Mouse (Mus musculus) heart, embryonic 10.5 days (tissue): ENCODE data around the gene Hhat. TPM values are rescaled to one million over a fixed set of nuclear protein-coding genes. Genes with fewer than 3 reads are reported as not detected.

Source experiments
- DNase-seq: peaks from one replicate; pipeline ENCODE4 v3.0.0-alpha.2; 2017; ENCODE audit warnings: low spot score
- H3K27ac ChIP-seq: fragments of 300-500 bp; sonication (generic); 2 replicates; pipeline ENCODE4 v1.5.1; 2016; ENCODE audit warnings: mild to moderate bottlenecking
- H3K27me3 ChIP-seq: fragments of 300-500 bp; sonication (generic); 2 replicates; pipeline ENCODE4 v1.6.1; 2016; ENCODE audit warnings: mild to moderate bottlenecking; ENCODE audit not compliant: poor library complexity, insufficient read depth, severe bottlenecking
- H3K36me3 ChIP-seq: fragments of 300-500 bp; sonication (generic); 2 replicates; pipeline ENCODE4 v1.6.1; 2016; ENCODE audit warnings: mild to moderate bottlenecking, moderate library complexity
- H3K4me1 ChIP-seq: fragments of 300-500 bp; sonication (generic); 2 replicates; pipeline ENCODE4 v1.6.1; 2016; ENCODE audit warnings: mild to moderate bottlenecking
- H3K4me3 ChIP-seq: fragments of 300-500 bp; sonication (generic); 2 replicates; pipeline ENCODE4 v1.5.1; 2016; ENCODE audit warnings: mild to moderate bottlenecking, moderate library complexity
- H3K9me3 ChIP-seq: fragments of 300-500 bp; sonication (generic); 2 replicates; pipeline ENCODE4 v1.6.1; 2016; ENCODE audit warnings: mild to moderate bottlenecking, moderate library complexity
- WGBS: fragments of 180-500 bp; shearing (Covaris S2); methylation state at CpG from one replicate; pipeline ENCODE4 v1.1.7; 2016; 5-methylcytosine and 5-hydroxymethylcytosine counted together
- polyA plus RNA-seq: library from polyadenylated mRNA; unstranded; fragments of >200 nt; fragmentation: Nextera tagmentation; extraction: Ambion mirVana; gene quantifications from 2 replicates; pipeline ENCODE4 v1.2.1, GENCODE M21; 2016

Hhat gene
- polyA plus RNA-seq, 1 experiment from 2014 or later = 6.8 TPM

DNA sequence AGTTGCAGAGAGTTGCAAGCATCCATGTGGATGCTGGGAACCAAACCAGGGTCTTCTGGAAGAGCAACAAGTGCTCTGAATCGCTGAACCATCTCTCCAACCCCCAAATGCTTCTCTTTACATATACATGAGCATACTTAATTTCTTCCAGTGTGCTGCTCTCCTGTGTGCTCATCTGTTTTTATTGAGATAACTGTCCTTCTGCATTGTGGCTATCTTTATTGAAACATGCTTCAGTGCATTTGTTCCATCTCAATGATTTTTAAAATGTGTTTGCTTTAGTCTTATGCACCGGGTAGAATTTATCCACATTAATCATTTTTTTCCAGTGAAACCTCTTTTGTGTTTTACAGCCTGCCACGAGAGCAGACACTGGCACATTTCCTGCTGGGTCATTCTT, 177.5 kb downstream of the Hhat start:
- H3K4me3 ChIP-seq = no peak overlapping the region
- no peaks in the 10 kb centered on the region for H3K36me3 ChIP-seq
- H3K9me3 ChIP-seq = no peaks in the 10 kb centered on the region
- WGBS = 77% methylated on average over 3 of the region's 3 CpGs
- H3K4me1 ChIP-seq = no peaks in the 10 kb centered on the region
- H3K27ac ChIP-seq = no peak overlapping the region
- no peak for DNase-seq
- H3K27me3 ChIP-seq = no peaks in the 10 kb centered on the region

DNA sequence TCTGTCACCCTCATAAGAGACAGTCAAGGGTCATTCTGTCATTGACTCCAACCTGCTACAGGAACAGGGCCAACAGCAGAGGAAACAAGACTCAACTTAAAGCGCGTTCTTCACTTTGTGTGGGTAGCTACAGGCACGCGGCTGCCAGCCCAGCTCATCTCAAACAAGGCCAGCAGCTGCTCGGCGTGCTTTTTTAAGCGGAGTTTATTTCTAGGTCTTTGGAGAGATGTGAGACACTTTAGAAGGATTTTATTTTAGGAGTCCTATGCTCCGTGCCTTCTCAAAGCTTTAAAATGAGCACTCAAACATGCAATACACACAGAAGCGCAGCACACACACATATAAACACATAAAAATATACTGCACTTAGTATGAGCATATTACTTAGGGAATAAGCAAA, 183.6 kb downstream of the Hhat start:
- H3K9me3 ChIP-seq = no peaks in the 10 kb centered on the region
- no peaks in the 10 kb centered on the region for H3K27me3 ChIP-seq
- 76% methylated on average over 9 of the region's 9 CpGs for WGBS
- no peak overlapping the region for H3K27ac ChIP-seq
- H3K36me3 ChIP-seq = no peaks in the 10 kb centered on the region
- no peaks in the 10 kb centered on the region for H3K4me1 ChIP-seq
- DNase-seq = peak; percentile 48
- no peak overlapping the region for H3K4me3 ChIP-seq

DNA sequence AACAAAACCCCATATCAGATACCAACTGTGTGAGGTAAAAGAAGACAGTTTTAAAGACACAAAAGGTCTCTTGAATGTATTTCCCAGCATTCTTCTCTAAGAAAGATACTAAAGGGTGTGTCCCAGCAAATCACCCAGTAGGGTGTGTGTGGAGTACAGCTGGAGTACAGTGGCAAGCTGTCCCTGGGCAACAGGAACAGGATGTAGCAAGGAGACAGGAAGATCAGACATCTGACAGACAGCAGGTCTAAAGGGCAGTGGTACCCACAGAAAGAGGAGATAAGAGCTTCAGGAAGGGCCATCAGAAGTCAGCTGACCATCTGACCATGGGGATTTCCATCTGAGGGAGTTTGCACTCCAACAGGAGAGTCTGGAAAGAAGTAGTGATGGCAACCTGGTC, 185.7 kb downstream of the Hhat start:
- Histone ChIP-seq H3K4me3 (no peak overlapping the region), H3K4me1 (no peaks in the 10 kb centered on the region), H3K36me3 (no peaks in the 10 kb centered on the region), H3K9me3 (no peaks in the 10 kb centered on the region), H3K27me3 (no peaks in the 10 kb centered on the region), H3K27ac (no peak overlapping the region)
- peak; percentile 57 for DNase-seq

DNA sequence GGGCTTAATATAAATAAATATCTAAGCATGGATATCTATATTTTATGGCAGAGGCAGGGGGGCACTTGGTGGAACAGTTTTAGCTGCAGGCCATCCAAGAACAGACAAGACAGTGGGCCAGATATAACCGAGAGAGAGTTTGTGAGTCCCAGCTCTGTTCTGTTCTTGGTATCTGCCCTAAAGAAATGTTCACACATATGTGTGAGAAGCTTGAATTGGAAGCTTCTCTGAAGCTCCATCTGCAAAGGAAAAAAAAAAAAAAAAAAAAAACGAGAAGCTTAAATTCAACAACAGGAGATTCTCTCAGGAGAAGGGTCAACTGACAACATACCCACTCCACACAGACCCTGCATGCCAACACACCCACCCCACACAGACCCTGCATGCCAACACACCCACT, 188.1 kb downstream of the Hhat start:
- Histone ChIP-seq H3K4me1 (no peaks in the 10 kb centered on the region), H3K4me3 (no peak overlapping the region), H3K27me3 (no peaks in the 10 kb centered on the region), H3K27ac (no peak overlapping the region), H3K36me3 (no peaks in the 10 kb centered on the region), H3K9me3 (no peaks in the 10 kb centered on the region)
- no peak for DNase-seq
- 85% methylated on average over 1 of the region's 2 CpGs for WGBS

DNA sequence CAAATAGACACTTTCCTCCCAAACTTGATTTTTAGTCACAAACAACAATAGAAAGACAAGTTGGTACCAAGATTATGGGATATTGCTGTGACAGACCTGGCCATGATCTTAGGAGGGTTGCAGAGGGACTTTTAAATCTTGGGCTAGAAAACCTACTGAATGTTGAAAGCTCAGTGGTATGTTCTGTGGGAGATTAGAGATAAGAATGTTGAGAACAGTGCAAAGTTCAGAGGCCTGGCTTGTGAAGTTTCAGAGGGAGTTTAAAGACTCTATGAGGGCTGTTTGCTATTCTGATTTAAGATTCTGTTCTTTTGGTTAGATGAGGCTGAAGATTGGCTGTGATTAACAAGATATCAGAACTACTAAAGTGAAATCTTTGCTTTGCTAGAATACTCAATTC, 206.3 kb downstream of the Hhat start:
- no peak for DNase-seq
- H3K9me3 ChIP-seq = no peaks in the 10 kb centered on the region; the same call in 1 of the 2 replicates
- no peaks in the 10 kb centered on the region for H3K27me3 ChIP-seq
- H3K27ac ChIP-seq = no peak overlapping the region
- H3K4me1 ChIP-seq = no peaks in the 10 kb centered on the region
- no peak overlapping the region for H3K4me3 ChIP-seq
- no peaks in the 10 kb centered on the region for H3K36me3 ChIP-seq

DNA sequence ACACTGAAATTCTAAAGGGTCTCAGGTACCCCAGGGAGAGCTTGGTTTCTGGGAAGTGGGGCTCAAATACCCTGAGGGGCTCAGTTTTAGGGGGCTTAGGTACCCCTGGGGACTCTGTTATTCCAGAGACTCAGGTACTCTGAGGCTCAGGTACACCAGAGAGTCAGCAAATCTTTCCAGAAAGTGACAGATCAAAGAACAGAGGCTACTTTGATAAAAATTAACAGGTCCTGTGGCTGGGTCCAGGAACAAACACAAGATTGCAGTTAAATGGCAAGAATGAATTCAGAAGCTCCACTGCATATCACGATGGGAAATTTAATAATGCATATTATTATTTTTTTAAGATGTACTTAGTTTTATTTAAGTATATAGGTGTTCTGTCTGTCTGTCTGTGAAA, 211.7 kb downstream of the Hhat start:
- Histone ChIP-seq H3K36me3 (no peaks in the 10 kb centered on the region), H3K4me1 (no peaks in the 10 kb centered on the region), H3K27me3 (no peaks in the 10 kb centered on the region), H3K27ac (no peak overlapping the region), H3K4me3 (no peak overlapping the region), H3K9me3 (no peaks in the 10 kb centered on the region)
- peak; percentile 20 for DNase-seq
- WGBS = 85% methylated on average over 1 of the region's 1 CpGs

DNA sequence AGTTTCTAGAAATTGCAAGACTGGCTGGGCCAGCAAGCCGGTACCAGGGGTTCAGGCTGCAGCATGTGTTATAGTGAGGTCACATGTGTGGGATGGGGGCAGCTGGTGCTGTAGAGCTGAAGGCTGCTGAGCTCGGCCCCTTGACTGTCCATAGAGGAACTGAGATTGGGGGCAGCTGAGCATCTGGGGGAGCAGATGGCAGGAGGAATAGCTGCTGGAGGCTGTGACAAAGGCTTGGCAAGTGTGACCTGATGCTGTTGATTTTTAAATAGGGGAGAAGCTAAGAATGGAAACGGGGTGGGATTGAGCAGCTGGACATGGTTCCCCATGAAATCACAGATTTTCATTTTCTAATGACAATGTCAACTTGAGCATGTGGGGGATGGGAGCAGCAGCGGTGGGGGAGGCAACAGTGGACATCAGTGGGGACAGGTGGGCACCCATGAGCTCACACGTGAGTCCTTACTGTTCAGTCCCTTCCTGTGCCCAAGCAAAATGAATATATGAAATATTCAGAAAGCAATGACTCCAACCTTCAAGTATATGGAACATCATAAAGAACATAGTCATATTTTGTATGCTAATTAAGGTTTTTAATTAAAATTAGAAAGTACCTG, 212.9 kb downstream of the Hhat start:
- Histone ChIP-seq H3K9me3 (no peaks in the 10 kb centered on the region), H3K27me3 (no peaks in the 10 kb centered on the region), H3K27ac (no peak overlapping the region), H3K4me3 (no peak overlapping the region), H3K36me3 (no peaks in the 10 kb centered on the region), H3K4me1 (no peaks in the 10 kb centered on the region)
- peak; percentile 41 for DNase-seq
- WGBS = 70% methylated on average over 5 of the region's 5 CpGs

DNA sequence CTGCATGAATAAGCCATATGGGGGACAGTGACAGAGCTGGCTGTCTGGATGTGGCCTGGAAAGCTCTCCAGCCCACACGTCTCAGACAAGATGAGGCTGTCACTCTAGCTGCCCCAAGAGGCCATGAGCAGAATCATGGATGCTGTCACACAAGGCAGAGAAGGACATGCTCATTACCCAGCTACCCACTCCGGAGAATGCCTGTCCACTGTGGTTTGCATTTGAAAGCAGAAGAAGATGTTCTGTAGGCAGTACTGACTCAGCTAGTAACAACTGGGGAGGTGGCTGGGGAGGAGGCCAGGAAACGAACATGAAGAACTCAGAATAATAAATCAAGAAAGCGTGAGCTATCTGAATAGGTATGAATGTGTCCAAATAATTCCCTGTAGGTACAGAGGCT, 215.5 kb downstream of the Hhat start:
- Histone ChIP-seq H3K4me1 (no peaks in the 10 kb centered on the region), H3K27ac (no peak overlapping the region), H3K27me3 (no peaks in the 10 kb centered on the region), H3K9me3 (no peaks in the 10 kb centered on the region), H3K36me3 (0 out of 2 replicates have a peak, but pooled peaks cover 3% of the 10 kb centered on the region), H3K4me3 (no peak overlapping the region)
- peak; percentile 74 for DNase-seq
- 70% methylated on average over 4 of the region's 4 CpGs for WGBS

DNA sequence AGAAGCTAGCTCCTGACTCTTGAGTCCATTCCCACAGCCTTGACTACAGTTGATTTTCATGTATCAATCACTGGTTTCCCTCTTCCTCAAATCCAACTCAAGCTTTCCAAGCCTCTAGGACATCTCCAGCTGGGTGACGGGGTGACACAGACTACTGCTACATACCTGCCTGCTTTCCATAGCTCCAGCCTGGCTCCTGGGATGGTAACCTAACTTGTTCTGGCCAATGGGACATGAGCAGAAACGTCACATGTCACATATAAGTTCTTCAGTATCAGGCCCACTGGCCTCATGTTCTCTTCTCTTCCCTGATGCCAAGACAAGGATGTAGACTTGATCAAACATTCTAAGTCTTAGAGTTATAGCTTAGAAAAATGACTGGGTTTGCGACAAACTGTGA, 220.5 kb downstream of the Hhat start:
- 82% methylated on average over 3 of the region's 3 CpGs for WGBS
- DNase-seq = peak; percentile 59
- H3K9me3 ChIP-seq = no peaks in the 10 kb centered on the region
- H3K4me1 ChIP-seq = no peaks in the 10 kb centered on the region
- H3K27me3 ChIP-seq = no peaks in the 10 kb centered on the region
- no peak overlapping the region for H3K27ac ChIP-seq
- no peak overlapping the region for H3K4me3 ChIP-seq
- 0 out of 2 replicates have a peak, but pooled peaks cover 3% of the 10 kb centered on the region for H3K36me3 ChIP-seq

DNA sequence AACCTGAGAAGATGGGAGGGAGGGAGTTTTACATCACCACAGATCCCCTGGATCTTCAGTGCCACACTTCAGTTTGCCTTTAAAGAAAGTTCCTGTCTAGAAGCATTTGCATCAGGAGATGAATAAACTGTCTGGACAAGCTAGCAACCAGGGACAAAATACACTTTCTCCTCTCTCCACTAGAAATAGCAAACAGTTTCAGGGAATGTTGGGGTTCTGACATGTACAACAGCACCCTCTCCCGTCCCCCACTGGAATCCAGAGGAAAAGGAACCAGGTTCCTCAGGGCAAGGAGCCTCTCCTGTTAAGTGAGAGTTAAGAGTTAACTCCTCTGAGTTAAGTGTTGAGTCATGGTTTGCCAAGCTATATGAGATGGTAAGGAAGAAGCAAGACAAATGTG, 224.2 kb downstream of the Hhat start:
- Histone ChIP-seq H3K27me3 (no peaks in the 10 kb centered on the region), H3K4me1 (peaks cover 6% of the 10 kb centered on the region), H3K4me3 (no peak overlapping the region), H3K9me3 (no peaks in the 10 kb centered on the region), H3K27ac (no peak overlapping the region), H3K36me3 (no peaks in the 10 kb centered on the region)
- 25% methylated on average over 1 of the region's 1 CpGs for WGBS
- peak; percentile 39 for DNase-seq

DNA sequence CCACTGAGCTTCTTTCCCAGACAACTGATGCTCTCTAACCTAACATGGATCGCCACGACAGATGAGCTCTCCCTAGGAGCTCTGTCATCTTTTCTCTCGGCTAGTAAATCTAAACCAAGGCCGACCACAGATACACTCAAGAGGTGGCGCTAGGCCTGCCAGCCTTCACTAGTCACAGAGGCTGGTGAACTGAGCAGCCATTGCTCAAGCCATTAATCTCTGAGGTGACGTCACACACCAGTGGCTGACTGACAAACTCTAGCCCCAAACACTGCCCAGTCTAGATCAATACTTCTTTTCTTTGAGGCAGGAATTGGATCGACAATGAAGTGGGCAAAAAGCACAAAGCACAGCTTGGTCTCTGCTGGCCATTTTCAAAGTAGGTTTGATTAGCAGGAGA, 226.1 kb downstream of the Hhat start:
- no peaks in the 10 kb centered on the region for H3K36me3 ChIP-seq
- peak; percentile 64 for DNase-seq
- 77% methylated on average over 7 of the region's 7 CpGs for WGBS
- H3K27ac ChIP-seq = no peak overlapping the region
- H3K27me3 ChIP-seq = no peaks in the 10 kb centered on the region
- no peaks in the 10 kb centered on the region for H3K9me3 ChIP-seq
- H3K4me3 ChIP-seq = no peak overlapping the region
- H3K4me1 ChIP-seq = peaks cover 6% of the 10 kb centered on the region

DNA sequence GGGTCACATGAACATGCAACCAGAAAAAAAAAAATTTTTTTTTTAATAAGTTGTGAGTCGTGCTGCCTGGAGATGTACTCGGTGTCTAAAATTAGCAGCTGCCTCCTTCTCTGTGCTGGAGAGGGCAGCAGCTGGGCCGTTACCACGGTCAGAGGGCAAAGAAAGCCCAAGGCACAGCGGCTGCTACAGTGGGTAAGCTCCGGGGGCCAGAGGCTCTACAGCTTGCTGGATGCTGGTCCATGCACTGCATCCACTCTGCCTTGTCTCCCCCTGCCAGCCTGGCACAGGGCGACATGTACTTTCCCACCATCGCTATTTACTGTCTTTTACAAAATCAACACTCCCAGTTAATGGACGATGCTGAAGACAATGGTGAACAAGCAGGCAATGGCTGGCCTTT, 226.9 kb downstream of the Hhat start:
- no peaks in the 10 kb centered on the region for H3K36me3 ChIP-seq
- no peak overlapping the region for H3K4me3 ChIP-seq
- peaks cover 6% of the 10 kb centered on the region for H3K4me1 ChIP-seq
- no peaks in the 10 kb centered on the region for H3K27me3 ChIP-seq
- WGBS = 60% methylated on average over 9 of the region's 9 CpGs
- no peaks in the 10 kb centered on the region for H3K9me3 ChIP-seq
- H3K27ac ChIP-seq = no peak overlapping the region
- peak; percentile 61 for DNase-seq

DNA sequence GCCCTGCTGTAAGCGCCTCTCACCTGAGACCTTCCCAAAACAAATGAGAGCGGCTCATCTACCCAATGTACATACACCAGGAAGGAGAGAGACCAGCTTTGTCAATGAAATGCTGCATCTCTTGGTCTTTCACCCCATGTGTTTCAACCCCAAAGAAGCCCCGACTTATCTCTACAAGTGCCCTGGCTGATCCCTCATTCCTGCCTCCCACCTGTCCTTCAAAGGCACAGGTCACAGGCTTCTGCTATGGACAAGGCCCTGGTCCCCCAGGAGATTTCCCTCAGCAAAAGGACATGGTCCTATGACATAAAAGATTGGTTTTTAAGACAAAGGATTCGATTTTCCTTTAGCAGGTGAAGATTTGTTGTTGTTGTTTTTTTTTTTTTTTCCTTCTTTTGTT, 227.3 kb downstream of the Hhat start:
- Histone ChIP-seq H3K36me3 (no peaks in the 10 kb centered on the region), H3K4me1 (peaks cover 6% of the 10 kb centered on the region), H3K4me3 (no peak overlapping the region), H3K27me3 (no peaks in the 10 kb centered on the region), H3K27ac (no peak overlapping the region), H3K9me3 (no peaks in the 10 kb centered on the region)
- WGBS = 80% methylated on average over 4 of the region's 4 CpGs
- peak; percentile 71 for DNase-seq

DNA sequence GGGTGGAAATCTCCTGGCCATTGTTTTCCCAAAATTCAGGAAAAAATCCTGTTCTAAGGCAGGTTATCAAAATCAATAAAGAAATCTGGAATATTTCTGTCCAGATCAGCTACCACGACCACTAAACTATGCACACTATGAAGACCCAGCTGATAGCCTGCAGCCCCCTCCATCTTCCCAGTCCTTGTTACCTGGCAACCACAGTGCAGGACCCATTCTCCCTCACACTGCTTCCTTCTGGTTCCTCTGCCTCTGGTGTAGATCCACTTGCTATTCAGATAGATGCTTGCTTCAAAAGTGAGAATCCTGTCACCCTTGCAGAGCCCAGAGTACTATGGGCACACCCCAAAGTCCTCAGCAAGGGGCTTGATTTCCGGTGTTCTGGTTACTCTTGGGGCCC, 228.9 kb downstream of the Hhat start:
- H3K9me3 ChIP-seq = no peaks in the 10 kb centered on the region
- peaks cover 6% of the 10 kb centered on the region for H3K4me1 ChIP-seq
- H3K4me3 ChIP-seq = no peak overlapping the region
- no peak overlapping the region for H3K27ac ChIP-seq
- no peaks in the 10 kb centered on the region for H3K27me3 ChIP-seq
- H3K36me3 ChIP-seq = no peaks in the 10 kb centered on the region
- WGBS = 82% methylated on average over 2 of the region's 2 CpGs
- DNase-seq = peak; percentile 35
